Mouse (Mus musculus) thymus, adult 2 months (tissue): ENCODE measurements at regions not wholly inside any gene's neighbourhood (a gene's known extent, or its start where the extent isn't known, plus 50 kb on each side); places are given as distances from the start of the nearest gene placed in this dataset.

Source experiments
- DNase-seq: peaks from one replicate; pipeline ENCODE4 v3.0.0; 2021
- H3K27ac ChIP-seq: fragments of 200-500 bp; 2 replicates; pipeline ENCODE4 v1.5.1; 2012; ENCODE audit warnings: low read length, control low read depth; ENCODE audit not compliant: control insufficient read depth, insufficient read depth
- H3K27me3 ChIP-seq: fragments of 200-500 bp; 2 replicates; pipeline ENCODE4 v1.6.1; 2012; ENCODE audit warnings: mild to moderate bottlenecking, low read length, moderate library complexity, mixed read lengths; ENCODE audit not compliant: control insufficient read depth, insufficient read depth
- H3K36me3 ChIP-seq: fragments of 200-500 bp; 2 replicates; pipeline ENCODE4 v1.6.1; 2012; ENCODE audit warnings: mild to moderate bottlenecking, low read length, moderate library complexity; ENCODE audit not compliant: control insufficient read depth, insufficient read depth
- H3K4me1 ChIP-seq: fragments of 200-500 bp; replicated peaks from 2 replicates; pipeline ENCODE4 v1.6.1; 2012; ENCODE audit warnings: low read length; ENCODE audit not compliant: control insufficient read depth, insufficient read depth
- H3K4me3 ChIP-seq: fragments of 200-500 bp; 2 replicates; pipeline ENCODE4 v1.5.1; 2012; ENCODE audit warnings: mild to moderate bottlenecking, low read length, control low read depth, moderate library complexity; ENCODE audit not compliant: control insufficient read depth, insufficient read depth
- CTCF ChIP-seq: fragments of 200-500 bp; IDR thresholded peaks from 2 replicates; pipeline ENCODE4 v1.5.1; 2012; ENCODE audit warnings: mild to moderate bottlenecking, control low read depth, low read length, moderate library complexity, borderline replicate concordance; ENCODE audit not compliant: control insufficient read depth, poor library complexity, insufficient read depth; ENCODE audit errors: extremely low read depth
- POLR2A ChIP-seq: fragments of 200-500 bp; IDR thresholded peaks from 2 replicates; pipeline ENCODE4 v1.6.1; 2012; ENCODE audit warnings: mild to moderate bottlenecking, low read length, control low read depth, moderate library complexity; ENCODE audit not compliant: control insufficient read depth, poor library complexity, insufficient read depth; ENCODE audit errors: extremely low read depth
- WGBS: fragments of 180-500 bp; shearing (Covaris S2); methylation state at CpG from one replicate; pipeline ENCODE4 v1.1.7; 2018; 5-methylcytosine and 5-hydroxymethylcytosine counted together

GRCm38 (mm10) chr6:141068861-141069467, 180.1 kb upstream of the Pde3a start:
- TF ChIP-seq POLR2A = no peak
- no peak for TF ChIP-seq CTCF
- WGBS = 88% methylated on average over 6 of the region's 6 CpGs
- no peaks in the 10 kb centered on the region for H3K36me3 ChIP-seq

GRCm38 (mm10) chr6:141069896-141070295, 179.2 kb upstream of the Pde3a start:
- 42% methylated on average over 6 of the region's 6 CpGs for WGBS
- Histone ChIP-seq H3K4me3 (no peak overlapping the region), H3K27me3 (no peaks in the 10 kb centered on the region), H3K4me1 (no peaks in the 10 kb centered on the region), H3K27ac (no peak overlapping the region), H3K36me3 (no peaks in the 10 kb centered on the region)
- no peak for DNase-seq
- TF ChIP-seq POLR2A = no peak
- no peak for TF ChIP-seq CTCF

More at GRCm38 (mm10) chr6:141068861-141069467, 180.1 kb upstream of the Pde3a start:
- Histone ChIP-seq H3K4me3 (no peak overlapping the region), H3K27ac (no peak overlapping the region), H3K4me1 (no peaks in the 10 kb centered on the region), H3K27me3 (no peaks in the 10 kb centered on the region)
- DNase-seq = no peak

- TF ChIP-seq POLR2A (no peak), CTCF (no peak)
- Histone ChIP-seq H3K27me3 (no peaks in the 10 kb centered on the region), H3K36me3 (no peaks in the 10 kb centered on the region), H3K4me1 (no peaks in the 10 kb centered on the region), H3K4me3 (no peak overlapping the region), H3K27ac (no peak overlapping the region)
- DNase-seq = no peak
- WGBS = 94% methylated on average over 2 of the region's 2 CpGs
Measured at GRCm38 (mm10) chr6:141071507-141071906, 177.6 kb upstream of the Pde3a start.

GRCm38 (mm10) chr6:141091076-141091780, 157.8 kb upstream of the Pde3a start:
- DNase-seq = no peak

GRCm38 (mm10) chr6:141091781-141092140, 157.3 kb upstream of the Pde3a start:
- TF ChIP-seq POLR2A = no peak
- TF ChIP-seq CTCF = no peak
- H3K4me3 ChIP-seq = no peak overlapping the region
- WGBS = 92% methylated on average over 6 of the region's 6 CpGs
- no peaks in the 10 kb centered on the region for H3K4me1 ChIP-seq
- H3K27ac ChIP-seq = no peak overlapping the region
- H3K27me3 ChIP-seq = no peaks in the 10 kb centered on the region
- no peaks in the 10 kb centered on the region for H3K36me3 ChIP-seq
- DNase-seq = no peak

More at GRCm38 (mm10) chr6:141091076-141091780, 157.8 kb upstream of the Pde3a start:
- H3K4me3 ChIP-seq = no peak overlapping the region
- WGBS = 90% methylated on average over 9 of the region's 9 CpGs
- H3K4me1 ChIP-seq = no peaks in the 10 kb centered on the region
- no peak for TF ChIP-seq CTCF
- TF ChIP-seq POLR2A = no peak
- H3K36me3 ChIP-seq = no peaks in the 10 kb centered on the region
- H3K27me3 ChIP-seq = no peaks in the 10 kb centered on the region
- no peak overlapping the region for H3K27ac ChIP-seq

- H3K27ac ChIP-seq = no peak overlapping the region
- 23% methylated on average over 13 of the region's 13 CpGs for WGBS
- H3K36me3 ChIP-seq = no peaks in the 10 kb centered on the region
- no peak for TF ChIP-seq CTCF
- no peak for TF ChIP-seq POLR2A
- H3K27me3 ChIP-seq = no peaks in the 10 kb centered on the region
- H3K4me3 ChIP-seq = no peak overlapping the region
- DNase-seq = no peak
- H3K4me1 ChIP-seq = no peaks in the 10 kb centered on the region
Measured at GRCm38 (mm10) chr6:141097338-141098122, 151.5 kb upstream of the Pde3a start.

GRCm38 (mm10) chr6:141118287-141118686, 130.8 kb upstream of the Pde3a start:
- DNase-seq = no peak
- TF ChIP-seq CTCF (no peak), POLR2A (no peak)
- Histone ChIP-seq H3K36me3 (no peaks in the 10 kb centered on the region), H3K4me1 (no peaks in the 10 kb centered on the region), H3K27ac (no peak overlapping the region), H3K27me3 (no peaks in the 10 kb centered on the region), H3K4me3 (no peak overlapping the region)
- 30% methylated on average over 5 of the region's 5 CpGs for WGBS
